In the genomic region with DNA sequence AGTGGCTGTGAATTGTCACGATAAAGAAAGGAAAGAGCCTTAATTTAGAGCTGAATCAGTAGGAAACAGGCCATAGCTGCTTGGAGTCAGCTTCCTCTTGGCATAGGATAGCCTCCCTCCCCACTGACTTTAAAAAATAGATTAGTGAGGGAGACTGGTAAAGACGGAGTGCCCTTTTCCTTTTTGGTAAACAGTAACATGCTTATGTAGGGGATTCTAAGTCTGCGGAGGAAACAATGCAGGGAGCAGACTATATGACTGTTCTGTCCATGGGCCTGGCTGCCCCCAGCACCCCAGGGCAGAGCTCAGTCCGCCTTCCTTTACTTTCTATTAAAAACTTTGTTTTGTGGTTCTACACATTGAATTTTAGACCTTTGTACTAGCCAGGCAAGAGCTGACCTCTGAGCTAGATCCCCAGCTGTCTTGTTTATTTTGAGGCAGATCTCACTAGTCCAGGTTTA, we compare ENCODE assay signal across 11 mouse cellular contexts. TPM values are rescaled to one million over a fixed set of nuclear protein-coding genes. Genes with fewer than 3 reads are reported as not detected.
DNase-seq lines count a peak whose midpoint lies in the region; ATAC-seq and TF ChIP-seq lines count a peak whose summit lies in the region.
"Had no signal": no experiment of that assay in that cellular context is flagged by ENCODE, and none has a peak within 500 bp of the region (broad histone marks: within the 10 kb centered on the region; RNA-seq: fewer than 3 reads in every experiment).

No protein-coding gene starts in this region.

- peaks cover 14% of the 10 kb centered on the region for H3K36me3 ChIP-seq in lung, postnatal 0 days (ENCODE audit: insufficient read depth, low read length)
- peaks cover 38% of the 10 kb centered on the region; the same call in 1 of the 2 replicates for H3K36me3 ChIP-seq in heart, embryonic 15.5 days
- H3K36me3 ChIP-seq in stomach, postnatal 0 days (ENCODE audit: control insufficient read depth, insufficient read depth, low read length): peaks cover 7% of the 10 kb centered on the region

- H3K4me3 ChIP-seq in lung, postnatal 0 days (ENCODE audit: low read depth, low read length): no peak overlapping the region
- H3K4me3 ChIP-seq in heart, embryonic 15.5 days: no peak overlapping the region
- H3K4me3 ChIP-seq in stomach, postnatal 0 days (ENCODE audit: low read depth, low read length): no peak overlapping the region
- H3K4me3 ChIP-seq: erythroblast, embryonic 14.5 days had no signal

- H3K27me3 ChIP-seq in lung, postnatal 0 days (replicated peaks; ENCODE audit: insufficient read depth, low read length): no peaks in the 10 kb centered on the region
- H3K27me3 ChIP-seq in heart, embryonic 15.5 days: no peaks in the 10 kb centered on the region
- no peaks in the 10 kb centered on the region for H3K27me3 ChIP-seq in stomach, postnatal 0 days (ENCODE audit: control insufficient read depth, insufficient read depth, low read length)

- TF ChIP-seq EP300 in lung, postnatal 0 days (IDR thresholded peaks at IDR 0.05): peak; percentile 82
- TF ChIP-seq EP300 in stomach, postnatal 0 days (optimal IDR thresholded peaks at IDR 0.05): no peak

- no peak overlapping the region for H3K4me2 ChIP-seq in lung, postnatal 0 days (replicated peaks; ENCODE audit: low read depth, low read length)
- no peak overlapping the region for H3K4me2 ChIP-seq in heart, embryonic 15.5 days
- H3K4me2 ChIP-seq in stomach, postnatal 0 days (replicated peaks; ENCODE audit: low read depth): no peak overlapping the region

- no peak overlapping the region for H3K9ac ChIP-seq in lung, postnatal 0 days (replicated peaks; ENCODE audit: low read depth)
- no peak overlapping the region for H3K9ac ChIP-seq in heart, embryonic 15.5 days
- H3K9ac ChIP-seq in stomach, postnatal 0 days (ENCODE audit: low read length): no peak overlapping the region

- peak; percentile 60 for ATAC-seq in lung, postnatal 0 days
- ATAC-seq in heart, embryonic 15.5 days (replicated peaks; ENCODE audit: insufficient number of reproducible peaks, insufficient read depth, low FRiP score, low read depth): peak; percentile 70
- ATAC-seq in stomach, postnatal 0 days (ENCODE audit: low FRiP score, low TSS enrichment): no peak

- TF ChIP-seq CTCF in lung, postnatal 0 days (IDR thresholded peaks at IDR 0.05): no peak
- TF ChIP-seq CTCF in stomach, postnatal 0 days (IDR thresholded peaks at IDR 0.05; ENCODE audit: low read depth): no peak

- no peak overlapping the region for H3K27ac ChIP-seq in lung, postnatal 0 days (ENCODE audit: low read length)
- peak overlapping the region; percentile 65 for H3K27ac ChIP-seq in heart, embryonic 15.5 days
- 0 out of 2 replicates have a peak overlapping the region, but pooled peaks have one; percentile 40 for H3K27ac ChIP-seq in stomach, postnatal 0 days (replicated peaks)

- H3K9me3 ChIP-seq in lung, postnatal 0 days (ENCODE audit: low read length): no peaks in the 10 kb centered on the region
- H3K9me3 ChIP-seq in heart, embryonic 15.5 days (replicated peaks): no peaks in the 10 kb centered on the region
- H3K9me3 ChIP-seq in stomach, postnatal 0 days (ENCODE audit: control insufficient read depth, low read length): no peaks in the 10 kb centered on the region

- DNase-seq in lung, postnatal 0 days (ENCODE audit: low spot score): peak; percentile 37
- no peak for DNase-seq in lung, postnatal 10 days
- DNase-seq in kidney, postnatal 10 days: peak; percentile 32
- no peak for DNase-seq in stomach, postnatal 0 days (ENCODE audit: low spot score)
- no peak for DNase-seq in gastrocnemius, adult 8-10 months (ENCODE audit: low spot score in 2 of 2)
- DNase-seq in testis, postnatal 10 days (ENCODE audit: low spot score): no peak
- DNase-seq: cerebellum, adult 11-12 months; midbrain, embryonic 14.5 days had no signal

- no peaks in the 10 kb centered on the region for H3K4me1 ChIP-seq in lung, postnatal 0 days (ENCODE audit: insufficient read depth, low read depth, low read length)
- peaks cover 32% of the 10 kb centered on the region for H3K4me1 ChIP-seq in heart, embryonic 15.5 days (replicated peaks)
- no peaks in the 10 kb centered on the region for H3K4me1 ChIP-seq in stomach, postnatal 0 days (replicated peaks; ENCODE audit: control insufficient read depth, insufficient read depth)

- WGBS in lung, postnatal 0 days: 53% methylated on average over 4 of the region's 4 CpGs
- WGBS in heart, embryonic 15.5 days: 77% methylated on average over 4 of the region's 4 CpGs
- WGBS in stomach, postnatal 0 days: 66% methylated on average over 4 of the region's 4 CpGs

RNA-seq across cellular contexts. Expression of a gene that starts 56.4 kb away (rescaled TPM):
- 45.6 and 49.7 TPM in 2 replicates for polyA plus RNA-seq in lung, postnatal 0 days (2015; fragmentation: Nextera tagmentation; extraction: Ambion mirVana)
- polyA plus RNA-seq in heart, embryonic 15.5 days (2015; fragmentation: Nextera tagmentation; extraction: Ambion mirVana): 62.0 and 68.1 TPM in 2 replicates
- polyA plus RNA-seq in stomach, postnatal 0 days (2015; fragmentation: Nextera tagmentation; extraction: Ambion mirVana): 42.7 and 44.0 TPM in 2 replicates
- 10 to 100 TPM; 14.0 to 17.5 (median 15.7) TPM for total RNA-seq in gastrocnemius, adult 8-10 months (2022)

RNA-seq across cellular contexts. Expression of a gene that starts 58.4 kb away (rescaled TPM):
- polyA plus RNA-seq in lung, postnatal 0 days (2015; fragmentation: Nextera tagmentation; extraction: Ambion mirVana): 10.3 and 10.5 TPM in 2 replicates
- 8.7 and 8.8 TPM in 2 replicates for polyA plus RNA-seq in heart, embryonic 15.5 days (2015; fragmentation: Nextera tagmentation; extraction: Ambion mirVana)
- 12.2 and 12.4 TPM in 2 replicates for polyA plus RNA-seq in stomach, postnatal 0 days (2015; fragmentation: Nextera tagmentation; extraction: Ambion mirVana)
- total RNA-seq in gastrocnemius, adult 8-10 months (2022): under 1 TPM; 0.61 to 0.89 (median 0.76) TPM
- total RNA-seq: MEL had no signal
- polyA plus RNA-seq: erythroblast, embryonic 14.5 days had no signal

Comparison
In these comparisons a context has a peak if more than half of its experiments do, and no peak if none do; other contexts are left out.
1. DNase-seq: peak in lung, postnatal 0 days (single experiment) and kidney, postnatal 10 days (single experiment); none in lung, postnatal 10 days (single experiment), stomach, postnatal 0 days (single experiment), gastrocnemius, adult 8-10 months (0 of 2) and testis, postnatal 10 days (single experiment).